Mouse (Mus musculus) embryonic facial prominence, embryonic 14.5 days (tissue): ENCODE results near the gene Hat1. TPM values are rescaled to one million over a fixed set of nuclear protein-coding genes. Genes with fewer than 3 reads are reported as not detected.
"Not testable (repeated sequence)": the region's sequence is repeated elsewhere in the genome, so short reads cannot be mapped to it uniquely, and the experiment has no call there.

Source experiments
- ATAC-seq: fragments of 200-750 bp; cut with Nextera tagmentation; 2 replicates; pipeline ENCODE4 v1.8.0; 2017; ENCODE audit warnings: low read depth, moderate number of reproducible peaks, moderate TSS enrichment
- DNase-seq: peaks from one replicate; pipeline ENCODE4 v3.0.0-alpha.2; 2015; ENCODE audit warnings: low spot score
- H3K27ac ChIP-seq: fragments of 300-500 bp; sonication (generic); replicated peaks from 2 replicates; pipeline ENCODE4 v1.5.1; 2014; ENCODE audit warnings: low read depth, mild to moderate bottlenecking, low read length, moderate library complexity
- H3K27me3 ChIP-seq: fragments of 300-500 bp; sonication (generic); replicated peaks from 2 replicates; pipeline ENCODE4 v1.6.1; 2014; ENCODE audit warnings: low read length; ENCODE audit not compliant: control insufficient read depth, insufficient read depth
- H3K36me3 ChIP-seq: fragments of 300-500 bp; sonication (generic); 2 replicates; pipeline ENCODE4 v1.6.1; 2014; ENCODE audit warnings: low read length, mixed read lengths; ENCODE audit not compliant: control insufficient read depth, insufficient read depth
- H3K4me1 ChIP-seq: fragments of 300-500 bp; sonication (generic); 2 replicates; pipeline ENCODE4 v1.6.1; 2014; ENCODE audit warnings: antibody characterized with exemption, low read length; ENCODE audit not compliant: control insufficient read depth, insufficient read depth
- H3K4me2 ChIP-seq: fragments of 300-500 bp; sonication (generic); 2 replicates; pipeline ENCODE4 v1.6.1; 2014; ENCODE audit warnings: low read depth, mild to moderate bottlenecking, low read length, moderate library complexity, mixed read lengths
- H3K4me3 ChIP-seq: fragments of 300-500 bp; sonication (generic); 2 replicates; pipeline ENCODE4 v1.5.1; 2014; ENCODE audit warnings: low read depth, mild to moderate bottlenecking, low read length
- H3K9ac ChIP-seq: fragments of 300-500 bp; sonication (generic); 2 replicates; pipeline ENCODE4 v1.6.1; 2014; ENCODE audit warnings: low read depth, mild to moderate bottlenecking, low read length, moderate library complexity, mixed read lengths
- H3K9me3 ChIP-seq: fragments of 300-500 bp; sonication (generic); 2 replicates; pipeline ENCODE4 v1.6.1; 2016; ENCODE audit warnings: low read length; ENCODE audit not compliant: control insufficient read depth
- WGBS: fragments of 180-500 bp; shearing (Covaris S2); extraction: QIAGEN DNeasy Blood & Tissue Kit; methylation state at CpG from one replicate; pipeline ENCODE4 v1.1.7; 2014; 5-methylcytosine and 5-hydroxymethylcytosine counted together
- polyA plus RNA-seq: library from polyadenylated mRNA; unstranded; fragments of >200 nt; fragmentation: Nextera tagmentation; extraction: Ambion mirVana; gene quantifications from 2 replicates; pipeline ENCODE4 v1.2.1, GENCODE M21; 2014

The Hat1 gene
- polyA plus RNA-seq, 1 experiment from 2014 or later: 96.6 TPM

GRCm38 (mm10) chr2:71368086-71368485 lies 20.7 kb upstream of the Hat1 start:
- WGBS: 34% methylated on average over 8 of the region's 8 CpGs
- DNase-seq (no peak), ATAC-seq (no peak)
- Histone ChIP-seq H3K4me3 (peak overlapping the region; percentile 71), H3K9ac (no peak overlapping the region), H3K9me3 (no peaks in the 10 kb centered on the region), H3K4me2 (peak overlapping the region; percentile 70), H3K27ac (no peak overlapping the region), H3K27me3 (no peaks in the 10 kb centered on the region), H3K4me1 (peaks cover 5% of the 10 kb centered on the region), H3K36me3 (no peaks in the 10 kb centered on the region)

DNA sequence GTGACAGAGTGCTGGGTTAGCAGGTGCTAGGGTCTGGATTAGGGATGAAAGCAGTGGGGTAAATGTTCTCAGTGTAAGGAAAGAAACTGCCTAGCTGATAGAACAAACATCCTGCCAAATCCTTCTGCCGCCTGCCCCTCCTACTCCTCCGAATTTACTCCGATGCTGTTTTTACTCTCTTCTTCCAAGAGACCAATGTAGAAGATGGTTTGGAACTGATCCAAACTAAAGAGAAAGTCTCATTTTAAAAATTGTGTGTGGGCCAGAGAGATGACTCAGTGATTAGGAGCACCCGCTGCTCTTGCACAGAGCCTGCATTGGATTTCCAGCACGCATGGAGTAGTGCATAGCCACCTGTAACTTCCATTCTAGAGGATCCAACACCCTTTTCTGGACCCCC lies 17.0 kb upstream of the Hat1 start:
- H3K4me3 ChIP-seq: no peak overlapping the region
- H3K27me3 ChIP-seq: no peaks in the 10 kb centered on the region
- no peak overlapping the region for H3K27ac ChIP-seq
- no peaks in the 10 kb centered on the region for H3K9me3 ChIP-seq
- DNase-seq (peak; percentile 76), ATAC-seq (peak; percentile 42; the same call in 1 of the 2 replicates)
- 51% methylated on average over 5 of the region's 5 CpGs for WGBS
- no peaks in the 10 kb centered on the region for H3K36me3 ChIP-seq
- no peak overlapping the region for H3K9ac ChIP-seq
- no peak overlapping the region for H3K4me2 ChIP-seq
- H3K4me1 ChIP-seq: peaks cover 5% of the 10 kb centered on the region

DNA sequence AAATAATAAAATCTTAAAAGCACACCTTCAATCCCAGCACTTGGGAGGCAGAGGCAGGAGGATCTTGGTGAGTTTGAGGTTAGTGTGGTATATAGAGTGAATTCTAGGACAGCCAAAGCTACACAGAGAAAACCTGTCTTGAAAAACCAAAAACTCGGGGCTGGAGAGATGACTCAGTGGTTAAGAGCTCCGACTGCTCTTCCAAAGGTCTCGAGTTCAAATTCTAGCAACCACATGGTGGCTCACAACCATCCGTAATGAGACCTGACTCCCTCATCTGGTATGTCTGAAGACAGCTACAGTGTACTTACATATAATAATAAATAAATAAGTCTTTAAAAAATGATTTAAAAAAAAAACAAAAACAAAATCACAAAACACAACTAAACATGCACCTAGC lies 16.5 kb upstream of the Hat1 start:
- not testable (repeated sequence) for H3K9me3 ChIP-seq, ATAC-seq, DNase-seq, H3K4me1 ChIP-seq, H3K27ac ChIP-seq, H3K4me3 ChIP-seq, H3K4me2 ChIP-seq, H3K27me3 ChIP-seq, H3K9ac ChIP-seq, H3K36me3 ChIP-seq
- WGBS: 91% methylated on average over 4 of the region's 4 CpGs

GRCm38 (mm10) chr2:71374275-71375155 lies 14.2 kb upstream of the Hat1 start:
- no peaks in the 10 kb centered on the region for H3K27me3 ChIP-seq
- WGBS: 42% methylated on average over 8 of the region's 8 CpGs
- no peak overlapping the region for H3K4me2 ChIP-seq
- H3K9me3 ChIP-seq: no peaks in the 10 kb centered on the region
- no peak overlapping the region for H3K4me3 ChIP-seq
- H3K36me3 ChIP-seq: no peaks in the 10 kb centered on the region
- H3K27ac ChIP-seq: 0 out of 2 replicates have a peak overlapping the region, but pooled peaks have one; percentile 11
- ATAC-seq (peak; percentile 75), DNase-seq (peak; percentile 83)
- 0 out of 2 replicates have a peak overlapping the region, but pooled peaks have one; percentile 9 for H3K9ac ChIP-seq
- H3K4me1 ChIP-seq: no peaks in the 10 kb centered on the region

DNA sequence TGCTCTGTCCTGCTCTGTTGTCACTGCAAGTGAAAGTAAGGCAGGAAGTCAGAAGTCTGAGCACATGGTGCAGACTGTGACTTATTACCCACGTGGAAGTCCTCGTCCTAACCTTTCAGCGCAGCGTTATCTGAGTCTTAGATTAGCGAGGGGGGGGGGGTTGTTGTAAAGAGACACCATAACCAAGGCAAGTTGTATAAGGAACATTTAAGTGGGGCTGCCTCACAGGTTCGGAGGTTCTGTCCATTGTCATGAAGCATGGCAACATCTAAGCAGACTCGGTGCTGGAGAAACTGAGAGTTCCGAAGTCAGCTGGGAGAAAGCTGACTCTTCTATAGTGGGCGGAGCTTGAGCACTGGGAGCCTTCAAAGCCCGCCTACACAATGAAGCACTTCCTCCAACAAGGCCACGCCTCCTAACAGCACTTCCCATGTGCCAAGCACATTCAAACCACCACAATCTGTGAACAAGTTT lies 12.3 kb upstream of the Hat1 start:
- no peak overlapping the region for H3K9ac ChIP-seq
- no peak overlapping the region for H3K4me2 ChIP-seq
- H3K4me1 ChIP-seq: no peaks in the 10 kb centered on the region
- no peaks in the 10 kb centered on the region for H3K9me3 ChIP-seq
- H3K4me3 ChIP-seq: no peak overlapping the region
- no peak for DNase-seq
- H3K36me3 ChIP-seq: no peaks in the 10 kb centered on the region
- no peak for ATAC-seq
- WGBS: 41% methylated on average over 11 of the region's 11 CpGs
- H3K27ac ChIP-seq: no peak overlapping the region
- H3K27me3 ChIP-seq: no peaks in the 10 kb centered on the region

DNA sequence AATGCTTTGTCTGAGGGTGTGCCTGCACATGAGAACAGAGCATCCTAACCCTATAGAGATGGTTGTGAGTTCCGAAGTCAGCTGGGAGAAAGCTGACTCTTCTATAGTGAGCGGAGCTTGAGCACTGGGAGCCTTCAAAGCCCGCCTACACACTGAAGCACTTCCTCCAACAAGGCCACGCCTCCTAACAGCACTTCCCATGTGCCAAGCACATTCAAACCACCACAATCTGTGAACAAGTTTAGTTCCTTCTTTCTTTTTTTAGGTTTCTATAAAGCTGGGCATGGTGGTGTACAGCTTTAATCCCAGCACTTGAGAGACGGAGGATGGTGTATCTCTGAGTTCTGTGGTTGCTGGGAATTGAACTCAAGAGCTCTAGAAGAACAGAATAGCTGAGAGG lies 11.3 kb upstream of the Hat1 start:
- H3K36me3 ChIP-seq: no peaks in the 10 kb centered on the region
- no peak overlapping the region for H3K9ac ChIP-seq
- no peaks in the 10 kb centered on the region for H3K27me3 ChIP-seq
- no peaks in the 10 kb centered on the region for H3K4me1 ChIP-seq
- no peak overlapping the region for H3K4me3 ChIP-seq
- H3K27ac ChIP-seq: no peak overlapping the region
- DNase-seq (no peak), ATAC-seq (no peak)
- WGBS: 87% methylated on average over 5 of the region's 5 CpGs
- H3K4me2 ChIP-seq: no peak overlapping the region
- no peaks in the 10 kb centered on the region for H3K9me3 ChIP-seq

DNA sequence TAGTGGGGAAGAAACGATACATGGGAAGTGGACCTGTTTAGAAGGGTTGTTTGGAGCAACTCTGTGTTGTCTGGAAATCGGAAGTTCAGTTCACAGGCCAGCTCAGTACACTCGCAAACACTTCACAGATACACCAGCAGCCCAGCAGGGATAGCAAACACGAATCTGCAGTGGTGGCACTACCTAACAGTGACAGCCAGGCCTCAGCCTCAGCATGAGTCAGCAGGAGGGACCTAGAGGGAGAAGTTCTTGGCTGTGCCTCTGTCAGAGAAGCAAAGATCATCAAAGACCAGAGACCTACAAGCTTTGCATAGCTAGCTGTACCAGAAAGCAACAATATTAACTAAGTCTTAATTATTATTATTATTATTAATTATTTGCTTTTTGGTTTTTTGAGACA lies 6.8 kb upstream of the Hat1 start:
- Histone ChIP-seq H3K36me3 (no peaks in the 10 kb centered on the region), H3K9me3 (no peaks in the 10 kb centered on the region), H3K4me1 (no peaks in the 10 kb centered on the region), H3K4me2 (no peak overlapping the region), H3K9ac (no peak overlapping the region), H3K27ac (no peak overlapping the region), H3K4me3 (no peak overlapping the region), H3K27me3 (no peaks in the 10 kb centered on the region)
- no peak for ATAC-seq
- DNase-seq: no peak
- 72% methylated on average over 4 of the region's 4 CpGs for WGBS

GRCm38 (mm10) chr2:71383890-71384289 lies 4.9 kb upstream of the Hat1 start:
- Histone ChIP-seq H3K4me2 (no peak overlapping the region; the same call in 1 of the 2 replicates), H3K27ac (no peak overlapping the region), H3K4me3 (no peak overlapping the region), H3K36me3 (no peaks in the 10 kb centered on the region), H3K9me3 (no peaks in the 10 kb centered on the region), H3K9ac (no peak overlapping the region), H3K4me1 (no peaks in the 10 kb centered on the region), H3K27me3 (no peaks in the 10 kb centered on the region)
- ATAC-seq (peak; percentile 19; the same call in 1 of the 2 replicates), DNase-seq (peak; percentile 19)
- WGBS: 39% methylated on average over 11 of the region's 11 CpGs

GRCm38 (mm10) chr2:71387766-71388165 lies 992 bp upstream of the Hat1 start:
- Histone ChIP-seq H3K9me3 (no peaks in the 10 kb centered on the region), H3K27ac (no peak overlapping the region), H3K9ac (no peak overlapping the region), H3K4me1 (no peaks in the 10 kb centered on the region), H3K36me3 (peaks cover 18% of the 10 kb centered on the region), H3K4me3 (no peak overlapping the region), H3K4me2 (no peak overlapping the region), H3K27me3 (no peaks in the 10 kb centered on the region)
- no peak for ATAC-seq
- WGBS: 75% methylated on average over 6 of the region's 6 CpGs
- no peak for DNase-seq
